Mouse (Mus musculus): Measurements from ENCODE around the gene Ugt1a10. TPM values are rescaled to one million over a fixed set of nuclear protein-coding genes. Genes with fewer than 3 reads are reported as not detected.
"Not testable (repeated sequence)": the region's sequence is repeated elsewhere in the genome, so short reads cannot be mapped to it uniquely, and the experiment has no call there.

Ugt1a10 gene
- total RNA-seq, 2 experiments from 2014 or later: not detected

GRCm38 (mm10) chr1:88215466-88216380 lies 160.5 kb downstream of the Ugt1a10 start:
- TF ChIP-seq CTCF (IDR thresholded peaks at IDR 0.05): no peak
- H3K27ac ChIP-seq: no peak overlapping the region
- intact Hi-C loops (cut with DNase I): no loop called here
- H3K4me3 ChIP-seq: no peak overlapping the region
- DNase-seq (ENCODE audit: extremely low spot score in 1 of 2, low spot score in 2 of 2): no peak

- intact Hi-C loops (cut with DNase I): no loop called here
- no peak for TF ChIP-seq CTCF (IDR thresholded peaks at IDR 0.05)
Measured at GRCm38 (mm10) chr1:88216551-88216950, 161.4 kb downstream of the Ugt1a10 start.

GRCm38 (mm10) chr1:88217144-88217543 lies 162.0 kb downstream of the Ugt1a10 start:
- no peak; the same call in 1 of the 2 replicates for TF ChIP-seq CTCF (IDR thresholded peaks at IDR 0.05)
- peak in 1 of 2 experiments; percentile 14 for DNase-seq (ENCODE audit: extremely low spot score in 1 of 2, low spot score in 2 of 2)
- no peak overlapping the region for H3K4me3 ChIP-seq
- no peak overlapping the region for H3K27ac ChIP-seq
- intact Hi-C loops (cut with DNase I): no loop called here

More at GRCm38 (mm10) chr1:88216551-88216950, 161.4 kb downstream of the Ugt1a10 start:
- DNase-seq (ENCODE audit: extremely low spot score in 1 of 2, low spot score in 2 of 2): no peak
- H3K4me3 ChIP-seq: no peak overlapping the region
- no peak overlapping the region for H3K27ac ChIP-seq

GRCm38 (mm10) chr1:88217576-88217975 lies 162.4 kb downstream of the Ugt1a10 start:
- no peak for DNase-seq (ENCODE audit: extremely low spot score in 1 of 2, low spot score in 2 of 2)
- intact Hi-C loops (cut with DNase I): no loop called here

GRCm38 (mm10) chr1:88218051-88218450 lies 162.9 kb downstream of the Ugt1a10 start:
- TF ChIP-seq CTCF (IDR thresholded peaks at IDR 0.05): no peak
- peak in 1 of 2 experiments; percentile 22 for DNase-seq (ENCODE audit: extremely low spot score in 1 of 2, low spot score in 2 of 2)
- Histone ChIP-seq H3K27ac (no peak overlapping the region), H3K4me3 (no peak overlapping the region)
- intact Hi-C loops (cut with DNase I): no loop called here

More at GRCm38 (mm10) chr1:88217576-88217975, 162.4 kb downstream of the Ugt1a10 start:
- Histone ChIP-seq H3K4me3 (no peak overlapping the region), H3K27ac (no peak overlapping the region)
- no peak for TF ChIP-seq CTCF (IDR thresholded peaks at IDR 0.05)

- TF ChIP-seq CTCF (IDR thresholded peaks at IDR 0.05): no peak
- Histone ChIP-seq H3K4me3 (no peak overlapping the region), H3K27ac (no peak overlapping the region)
- DNase-seq (ENCODE audit: extremely low spot score in 1 of 2, low spot score in 2 of 2): no peak
- intact Hi-C loops (cut with DNase I): no loop called here
Measured at GRCm38 (mm10) chr1:88218591-88218990, 163.4 kb downstream of the Ugt1a10 start.

- TF ChIP-seq CTCF (IDR thresholded peaks at IDR 0.05): no peak
- Histone ChIP-seq H3K27ac (no peak overlapping the region), H3K4me3 (no peak overlapping the region)
- DNase-seq (ENCODE audit: extremely low spot score in 1 of 2, low spot score in 2 of 2): no peak
- intact Hi-C loops (cut with DNase I): no loop called here
Measured at GRCm38 (mm10) chr1:88219054-88219453, 163.9 kb downstream of the Ugt1a10 start.

- Histone ChIP-seq H3K4me3 (no peak overlapping the region), H3K27ac (no peak overlapping the region)
- intact Hi-C loops (cut with DNase I): no loop called here
- no peak for DNase-seq (ENCODE audit: extremely low spot score in 1 of 2, low spot score in 2 of 2)
- TF ChIP-seq CTCF (IDR thresholded peaks at IDR 0.05): no peak
Measured at GRCm38 (mm10) chr1:88220336-88220735, 165.1 kb downstream of the Ugt1a10 start.

- no peak for TF ChIP-seq CTCF (IDR thresholded peaks at IDR 0.05)
- Histone ChIP-seq H3K27ac (no peak overlapping the region), H3K4me3 (no peak overlapping the region)
- DNase-seq (ENCODE audit: extremely low spot score in 1 of 2, low spot score in 2 of 2): no peak
- intact Hi-C loops (cut with DNase I): no loop called here
Measured at GRCm38 (mm10) chr1:88222216-88222615, 167.0 kb downstream of the Ugt1a10 start.

- H3K4me3 ChIP-seq; H3K27ac ChIP-seq; DNase-seq (ENCODE audit: extremely low spot score in 1 of 2, low spot score in 2 of 2); intact Hi-C loops (cut with DNase I): not testable (repeated sequence)
Measured at GRCm38 (mm10) chr1:88223011-88223515, 167.9 kb downstream of the Ugt1a10 start.

- no peak for TF ChIP-seq CTCF (IDR thresholded peaks at IDR 0.05)
- peak in 1 of 2 experiments; percentile 12 for DNase-seq (ENCODE audit: extremely low spot score in 1 of 2, low spot score in 2 of 2)
Measured at GRCm38 (mm10) chr1:88223591-88223990, 168.4 kb downstream of the Ugt1a10 start.

GRCm38 (mm10) chr1:88224029-88224776 lies 169.0 kb downstream of the Ugt1a10 start:
- no peak for TF ChIP-seq CTCF (IDR thresholded peaks at IDR 0.05)
- no peak overlapping the region for H3K27ac ChIP-seq
- DNase-seq (ENCODE audit: extremely low spot score in 1 of 2, low spot score in 2 of 2): no peak
- intact Hi-C loops (cut with DNase I): no loop called here
- H3K4me3 ChIP-seq: no peak overlapping the region

More at GRCm38 (mm10) chr1:88223591-88223990, 168.4 kb downstream of the Ugt1a10 start:
- intact Hi-C loops (cut with DNase I): no loop called here
- H3K27ac ChIP-seq: no peak overlapping the region
- no peak overlapping the region for H3K4me3 ChIP-seq

GRCm38 (mm10) chr1:88225301-88225700 lies 170.1 kb downstream of the Ugt1a10 start:
- DNase-seq (ENCODE audit: extremely low spot score in 1 of 2, low spot score in 2 of 2); H3K4me3 ChIP-seq; H3K27ac ChIP-seq; intact Hi-C loops (cut with DNase I): not testable (repeated sequence)

Measured in left cerebral cortex, adult 2 months (tissue).